Mouse (Mus musculus): ENCODE data around the gene Eva1b. TPM values are rescaled to one million over a fixed set of nuclear protein-coding genes. Genes with fewer than 3 reads are reported as not detected.

Eva1b gene
- polyA plus RNA-seq, 1 experiment from 2014 or later = 29.0 TPM

GRCm38 (mm10) chr4:126111153-126111549, 36.4 kb upstream of the Eva1b start:
- Histone ChIP-seq H3K9me3 (ENCODE audit: control insufficient read depth) (no peaks in the 10 kb centered on the region), H3K27me3 (replicated peaks; ENCODE audit: control insufficient read depth, insufficient read depth, low read length) (no peaks in the 10 kb centered on the region), H3K36me3 (ENCODE audit: control insufficient read depth, insufficient read depth) (no peaks in the 10 kb centered on the region), H3K9ac (ENCODE audit: low read depth, low read length) (no peak overlapping the region), H3K4me2 (replicated peaks; ENCODE audit: low read depth) (peak overlapping the region; percentile 33; the same call in 1 of the 2 replicates), H3K4me3 (ENCODE audit: low read depth, low read length) (no peak overlapping the region), H3K4me1 (replicated peaks; ENCODE audit: control insufficient read depth, insufficient read depth, low read length) (peaks cover 17% of the 10 kb centered on the region), H3K27ac (ENCODE audit: low read depth, low read length) (peak overlapping the region; percentile 70)
- no peak for TF ChIP-seq CTCF (IDR thresholded peaks at IDR 0.05; ENCODE audit: low read depth)
- ATAC-seq = no peak
- 38% methylated on average over 7 of the region's 7 CpGs for WGBS

- WGBS = 71% methylated on average over 4 of the region's 4 CpGs
- H3K9ac ChIP-seq (ENCODE audit: low read depth, low read length) = no peak overlapping the region
- ATAC-seq = no peak
- no peaks in the 10 kb centered on the region for H3K9me3 ChIP-seq (ENCODE audit: control insufficient read depth)
- peaks cover 17% of the 10 kb centered on the region for H3K4me1 ChIP-seq (replicated peaks; ENCODE audit: control insufficient read depth, insufficient read depth, low read length)
- H3K4me3 ChIP-seq (ENCODE audit: low read depth, low read length) = no peak overlapping the region
- no peak for TF ChIP-seq CTCF (IDR thresholded peaks at IDR 0.05; ENCODE audit: low read depth)
- H3K4me2 ChIP-seq (replicated peaks; ENCODE audit: low read depth) = no peak overlapping the region
- no peak overlapping the region for H3K27ac ChIP-seq (ENCODE audit: low read depth, low read length)
- no peaks in the 10 kb centered on the region for H3K27me3 ChIP-seq (replicated peaks; ENCODE audit: control insufficient read depth, insufficient read depth, low read length)
- H3K36me3 ChIP-seq (ENCODE audit: control insufficient read depth, insufficient read depth) = peaks cover 8% of the 10 kb centered on the region; the same call in 1 of the 2 replicates
Observed at GRCm38 (mm10) chr4:126113243-126113642, 34.3 kb upstream of the Eva1b start.

- Histone ChIP-seq H3K27me3 (replicated peaks; ENCODE audit: control insufficient read depth, insufficient read depth, low read length) (no peaks in the 10 kb centered on the region), H3K4me3 (ENCODE audit: low read depth, low read length) (no peak overlapping the region), H3K36me3 (ENCODE audit: control insufficient read depth, insufficient read depth) (peaks cover 11% of the 10 kb centered on the region; the same call in 1 of the 2 replicates), H3K9ac (ENCODE audit: low read depth, low read length) (no peak overlapping the region), H3K9me3 (ENCODE audit: control insufficient read depth) (no peaks in the 10 kb centered on the region), H3K27ac (ENCODE audit: low read depth, low read length) (no peak overlapping the region), H3K4me1 (replicated peaks; ENCODE audit: control insufficient read depth, insufficient read depth, low read length) (peaks cover 14% of the 10 kb centered on the region), H3K4me2 (replicated peaks; ENCODE audit: low read depth) (no peak overlapping the region)
- TF ChIP-seq CTCF (IDR thresholded peaks at IDR 0.05; ENCODE audit: low read depth) = peak; percentile 75
- 19% methylated on average over 6 of the region's 6 CpGs for WGBS
- ATAC-seq = peak; percentile 11; the same call in 1 of the 2 replicates
Observed at GRCm38 (mm10) chr4:126113943-126114342, 33.6 kb upstream of the Eva1b start.

GRCm38 (mm10) chr4:126115411-126115810, 32.1 kb upstream of the Eva1b start:
- H3K36me3 ChIP-seq (ENCODE audit: control insufficient read depth, insufficient read depth) = peaks cover 14% of the 10 kb centered on the region; the same call in 1 of the 2 replicates
- no peak for ATAC-seq
- 88% methylated on average over 9 of the region's 9 CpGs for WGBS
- TF ChIP-seq CTCF (IDR thresholded peaks at IDR 0.05; ENCODE audit: low read depth) = no peak
- no peak overlapping the region for H3K4me3 ChIP-seq (ENCODE audit: low read depth, low read length)
- H3K27me3 ChIP-seq (replicated peaks; ENCODE audit: control insufficient read depth, insufficient read depth, low read length) = no peaks in the 10 kb centered on the region
- no peak overlapping the region for H3K27ac ChIP-seq (ENCODE audit: low read depth, low read length)
- H3K4me1 ChIP-seq (replicated peaks; ENCODE audit: control insufficient read depth, insufficient read depth, low read length) = peaks cover 7% of the 10 kb centered on the region; the same call in 1 of the 2 replicates
- no peak overlapping the region for H3K9ac ChIP-seq (ENCODE audit: low read depth, low read length)
- no peak overlapping the region for H3K4me2 ChIP-seq (replicated peaks; ENCODE audit: low read depth)
- H3K9me3 ChIP-seq (ENCODE audit: control insufficient read depth) = no peaks in the 10 kb centered on the region

GRCm38 (mm10) chr4:126115871-126116521, 31.5 kb upstream of the Eva1b start:
- H3K4me2 ChIP-seq (replicated peaks; ENCODE audit: low read depth) = no peak overlapping the region
- ATAC-seq = no peak
- H3K36me3 ChIP-seq (ENCODE audit: control insufficient read depth, insufficient read depth) = peaks cover 14% of the 10 kb centered on the region
- H3K9ac ChIP-seq (ENCODE audit: low read depth, low read length) = no peak overlapping the region
- 0 out of 2 replicates have a peak, but pooled peaks cover 2% of the 10 kb centered on the region for H3K4me1 ChIP-seq (replicated peaks; ENCODE audit: control insufficient read depth, insufficient read depth, low read length)
- H3K27ac ChIP-seq (ENCODE audit: low read depth, low read length) = no peak overlapping the region; the same call in 1 of the 2 replicates
- H3K4me3 ChIP-seq (ENCODE audit: low read depth, low read length) = no peak overlapping the region
- TF ChIP-seq CTCF (IDR thresholded peaks at IDR 0.05; ENCODE audit: low read depth) = no peak
- no peaks in the 10 kb centered on the region for H3K9me3 ChIP-seq (ENCODE audit: control insufficient read depth)
- WGBS = 67% methylated on average over 6 of the region's 6 CpGs
- no peaks in the 10 kb centered on the region for H3K27me3 ChIP-seq (replicated peaks; ENCODE audit: control insufficient read depth, insufficient read depth, low read length)

GRCm38 (mm10) chr4:126117116-126117515, 30.4 kb upstream of the Eva1b start:
- H3K4me2 ChIP-seq (replicated peaks; ENCODE audit: low read depth) = no peak overlapping the region
- H3K27ac ChIP-seq (ENCODE audit: low read depth, low read length) = no peak overlapping the region
- no peaks in the 10 kb centered on the region for H3K27me3 ChIP-seq (replicated peaks; ENCODE audit: control insufficient read depth, insufficient read depth, low read length)
- no peak for ATAC-seq
- H3K9ac ChIP-seq (ENCODE audit: low read depth, low read length) = no peak overlapping the region
- TF ChIP-seq CTCF (IDR thresholded peaks at IDR 0.05; ENCODE audit: low read depth) = no peak
- H3K4me3 ChIP-seq (ENCODE audit: low read depth, low read length) = no peak overlapping the region
- H3K9me3 ChIP-seq (ENCODE audit: control insufficient read depth) = no peaks in the 10 kb centered on the region
- WGBS = 83% methylated on average over 8 of the region's 8 CpGs
- peaks cover 19% of the 10 kb centered on the region for H3K36me3 ChIP-seq (ENCODE audit: control insufficient read depth, insufficient read depth)
- H3K4me1 ChIP-seq (replicated peaks; ENCODE audit: control insufficient read depth, insufficient read depth, low read length) = no peaks in the 10 kb centered on the region

Data from intestine, postnatal 0 days (tissue).